Mouse (Mus musculus) kidney, postnatal 0 days (tissue): ENCODE measurements around the gene Hist2h3c1. TPM values are rescaled to one million over a fixed set of nuclear protein-coding genes. Genes with fewer than 3 reads are reported as not detected.

Experiments
- ATAC-seq: fragments of 200-750 bp; cut with Nextera tagmentation; replicated peaks from 2 replicates; pipeline ENCODE4 v1.8.0; 2017; ENCODE audit warnings: low read depth, moderate number of reproducible peaks, moderate TSS enrichment, moderate library complexity; ENCODE audit not compliant: low FRiP score
- DNase-seq: peaks from one replicate; pipeline ENCODE4 v3.0.0-alpha.2; 2016; ENCODE audit warnings: low spot score
- H3K27ac ChIP-seq: fragments of 300-500 bp; sonication (generic); 2 replicates; pipeline ENCODE4 v1.5.1; 2014; ENCODE audit warnings: mild to moderate bottlenecking
- H3K27me3 ChIP-seq: fragments of 300-500 bp; sonication (generic); 2 replicates; pipeline ENCODE4 v1.6.1; 2014; ENCODE audit warnings: low read length, mixed read lengths; ENCODE audit not compliant: insufficient read depth
- H3K36me3 ChIP-seq: fragments of 300-500 bp; sonication (generic); 2 replicates; pipeline ENCODE4 v1.6.1; 2014; ENCODE audit warnings: low read length, mixed read lengths; ENCODE audit not compliant: insufficient read depth
- H3K4me1 ChIP-seq: fragments of 300-500 bp; sonication (generic); replicated peaks from 2 replicates; pipeline ENCODE4 v1.6.1; 2014; ENCODE audit warnings: antibody characterized with exemption, low read length, mixed read lengths; ENCODE audit not compliant: insufficient read depth
- H3K4me2 ChIP-seq: fragments of 300-500 bp; sonication (generic); 2 replicates; pipeline ENCODE4 v1.6.1; 2014; ENCODE audit warnings: mild to moderate bottlenecking, low read length, moderate library complexity, mixed read lengths
- H3K4me3 ChIP-seq: fragments of 300-500 bp; sonication (generic); replicated peaks from 2 replicates; pipeline ENCODE4 v1.5.1; 2014; ENCODE audit warnings: low read depth, low read length
- H3K9ac ChIP-seq: fragments of 300-500 bp; sonication (generic); 2 replicates; pipeline ENCODE4 v1.6.1; 2014; ENCODE audit warnings: low read depth, low read length
- H3K9me3 ChIP-seq: fragments of 300-500 bp; sonication (generic); replicated peaks from 2 replicates; pipeline ENCODE4 v1.6.1; 2016; ENCODE audit warnings: low read length, inconsistent platforms, mixed read lengths
- CTCF ChIP-seq: IDR thresholded peaks from 2 replicates; pipeline ENCODE4 v1.5.1; 2016; ENCODE audit warnings: antibody characterized with exemption, low read depth, mild to moderate bottlenecking, moderate library complexity
- WGBS: fragments of 180-500 bp; shearing (Covaris S2); extraction: QIAGEN DNeasy Blood & Tissue Kit; methylation state at CpG from one replicate; pipeline ENCODE4 v1.1.7; 2014; 5-methylcytosine and 5-hydroxymethylcytosine counted together
- polyA plus RNA-seq: library from polyadenylated mRNA; unstranded; fragments of >200 nt; fragmentation: Nextera tagmentation; extraction: Ambion mirVana; gene quantifications from 2 replicates; pipeline ENCODE4 v1.2.1, GENCODE M21; 2015

Hist2h3c1 gene
- polyA plus RNA-seq, 1 experiment from 2014 or later: 0.62 TPM

DNA sequence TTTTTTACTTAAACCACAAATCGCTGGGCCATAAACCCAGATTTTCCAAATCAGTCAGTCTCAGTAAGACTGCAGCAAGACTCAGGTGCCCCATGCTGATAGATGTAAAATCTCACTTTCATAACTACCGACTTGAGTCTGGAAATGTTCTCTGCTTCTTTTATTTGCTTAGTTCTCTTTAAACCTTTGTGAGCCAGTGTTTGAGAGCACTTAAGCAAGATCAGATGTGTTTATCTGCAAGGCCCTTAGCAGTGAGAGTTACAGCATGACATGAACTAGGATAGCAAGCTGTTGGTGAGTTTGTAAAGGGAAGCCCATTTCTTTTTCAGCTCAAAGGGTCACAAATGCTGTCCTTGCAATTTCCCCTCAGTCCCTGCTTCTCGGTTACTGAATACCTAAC is 10.7 kb downstream of the Hist2h3c1 start:
- no peak overlapping the region for H3K4me3 ChIP-seq
- ATAC-seq: no peak
- H3K4me1 ChIP-seq: peaks cover 3% of the 10 kb centered on the region; the same call in 1 of the 2 replicates
- TF ChIP-seq CTCF: no peak
- H3K9ac ChIP-seq: no peak overlapping the region
- 83% methylated on average over 3 of the region's 3 CpGs for WGBS
- no peaks in the 10 kb centered on the region for H3K36me3 ChIP-seq
- no peaks in the 10 kb centered on the region for H3K27me3 ChIP-seq
- DNase-seq: no peak
- H3K27ac ChIP-seq: no peak overlapping the region
- H3K9me3 ChIP-seq: no peaks in the 10 kb centered on the region
- H3K4me2 ChIP-seq: no peak overlapping the region

GRCm38 (mm10) chr3:96260220-96260619 is 13.7 kb downstream of the Hist2h3c1 start:
- no peak overlapping the region for H3K27ac ChIP-seq
- H3K36me3 ChIP-seq: no peaks in the 10 kb centered on the region
- no peak overlapping the region for H3K4me3 ChIP-seq
- H3K9me3 ChIP-seq: no peaks in the 10 kb centered on the region
- no peak for ATAC-seq
- no peak for TF ChIP-seq CTCF
- H3K9ac ChIP-seq: no peak overlapping the region
- H3K4me1 ChIP-seq: peaks cover 9% of the 10 kb centered on the region; the same call in 1 of the 2 replicates
- no peak overlapping the region for H3K4me2 ChIP-seq
- WGBS: 92% methylated on average over 5 of the region's 5 CpGs
- no peak for DNase-seq
- H3K27me3 ChIP-seq: no peaks in the 10 kb centered on the region

- ATAC-seq (no peak), DNase-seq (no peak)
- Histone ChIP-seq H3K27me3 (no peaks in the 10 kb centered on the region), H3K4me3 (peak overlapping the region; percentile 60; the same call in 1 of the 2 replicates), H3K9ac (no peak overlapping the region), H3K27ac (peak overlapping the region; percentile 96), H3K4me1 (peaks cover 9% of the 10 kb centered on the region; the same call in 1 of the 2 replicates), H3K4me2 (peak overlapping the region; percentile 82), H3K36me3 (no peaks in the 10 kb centered on the region), H3K9me3 (no peaks in the 10 kb centered on the region)
- WGBS: 58% methylated on average over 3 of the region's 3 CpGs
- TF ChIP-seq CTCF: peak; percentile 30; the same call in 1 of the 2 replicates
Measured at GRCm38 (mm10) chr3:96261623-96262022, 15.1 kb downstream of the Hist2h3c1 start.

- Histone ChIP-seq H3K36me3 (no peaks in the 10 kb centered on the region), H3K27me3 (no peaks in the 10 kb centered on the region), H3K4me2 (peak overlapping the region; percentile 82), H3K9me3 (no peaks in the 10 kb centered on the region), H3K4me3 (peak overlapping the region; percentile 60), H3K4me1 (peaks cover 11% of the 10 kb centered on the region; the same call in 1 of the 2 replicates), H3K9ac (peak overlapping the region; percentile 78), H3K27ac (peak overlapping the region; percentile 96)
- peak; percentile 70 for ATAC-seq
- peak; percentile 91 for DNase-seq
- TF ChIP-seq CTCF: no peak
- under 1% methylated on average over 19 of the region's 19 CpGs for WGBS
Measured at GRCm38 (mm10) chr3:96262216-96262875, 15.9 kb downstream of the Hist2h3c1 start.

DNA sequence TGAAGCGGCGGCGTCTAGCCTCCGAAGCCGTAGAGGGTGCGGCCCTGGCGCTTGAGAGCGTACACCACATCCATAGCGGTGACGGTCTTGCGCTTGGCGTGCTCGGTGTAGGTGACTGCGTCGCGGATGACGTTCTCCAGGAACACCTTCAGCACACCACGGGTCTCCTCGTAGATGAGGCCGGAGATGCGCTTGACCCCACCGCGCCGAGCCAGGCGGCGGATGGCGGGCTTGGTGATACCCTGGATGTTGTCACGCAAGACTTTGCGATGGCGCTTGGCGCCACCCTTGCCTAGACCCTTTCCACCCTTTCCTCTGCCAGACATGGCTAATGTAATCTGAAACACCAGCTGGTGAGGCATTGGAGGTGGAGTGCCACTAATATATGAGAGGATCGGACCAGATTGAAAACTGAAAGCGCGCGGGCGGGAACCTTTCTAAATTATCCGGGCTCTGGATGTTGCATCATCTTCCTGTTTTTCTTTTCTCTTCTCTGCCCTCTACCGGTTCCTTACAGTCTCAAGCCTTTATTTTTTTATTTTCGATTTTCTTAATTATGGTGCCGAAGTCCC is 16.6 kb downstream of the Hist2h3c1 start, which contains the start of gene Hist2h4:
Hist2h4 (minus strand) TSS at position 333 of the 572 bp plus-strand sequence.
- Histone ChIP-seq H3K36me3 (no peaks in the 10 kb centered on the region), H3K9me3 (no peaks in the 10 kb centered on the region), H3K27me3 (no peaks in the 10 kb centered on the region), H3K4me1 (peaks cover 13% of the 10 kb centered on the region), H3K9ac (peak within 1 kb of the TSS; percentile 78), H3K27ac (peak within 1 kb of the TSS; percentile 96), H3K4me3 (peak within 1 kb of the TSS; percentile 60), H3K4me2 (peak within 1 kb of the TSS; percentile 82)
- peak; percentile 80 for TF ChIP-seq CTCF
- DNase-seq: peak; percentile 99
- under 1% methylated on average over 40 of the region's 40 CpGs for WGBS
- peak; percentile 89 for ATAC-seq

DNA sequence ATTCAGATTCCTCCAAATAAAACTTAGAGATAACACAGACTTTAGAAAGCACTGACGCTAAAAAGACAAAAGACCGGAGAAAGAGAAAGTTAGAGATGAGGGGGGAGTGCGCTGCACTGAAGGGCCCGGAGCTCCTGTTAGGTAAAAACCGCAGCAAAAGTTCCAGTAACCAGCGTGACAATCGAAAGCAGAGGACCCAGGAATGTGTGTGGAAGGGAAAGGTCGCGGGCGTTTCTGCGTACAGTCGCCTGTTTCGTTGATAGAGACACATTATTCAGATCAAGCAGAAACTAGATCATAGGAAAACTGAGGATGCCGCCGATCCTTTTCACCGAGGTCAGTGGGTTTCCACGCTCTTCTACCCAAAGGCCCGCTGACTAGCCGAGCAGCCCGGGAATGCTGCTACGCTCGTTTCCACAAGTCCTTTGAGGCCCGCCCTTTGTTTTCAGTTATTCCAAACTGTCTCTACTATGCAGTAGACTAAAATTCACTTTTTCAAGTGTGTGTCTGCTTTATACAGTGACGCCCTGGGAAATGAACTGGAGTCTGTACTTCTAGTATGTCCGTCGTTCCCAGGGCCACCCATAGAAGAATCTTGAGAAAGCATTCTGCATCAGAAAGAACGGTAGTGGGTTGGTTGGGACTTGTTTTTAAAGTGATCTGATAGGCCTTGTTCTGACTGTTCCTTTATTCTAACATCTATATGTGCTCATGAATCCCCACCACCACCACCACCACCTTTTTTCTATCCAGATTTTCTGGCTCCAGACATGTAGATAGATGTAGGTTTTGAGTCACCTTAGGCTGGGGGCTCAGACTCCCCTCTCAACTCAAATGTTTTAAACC is 17.3 kb downstream of the Hist2h3c1 start:
- H3K4me2 ChIP-seq: peak overlapping the region; percentile 82
- 4% methylated on average over 27 of the region's 27 CpGs for WGBS
- peak overlapping the region; percentile 96 for H3K27ac ChIP-seq
- ATAC-seq (peak; percentile 31; the same call in 1 of the 2 replicates), DNase-seq (peak; percentile 83)
- no peaks in the 10 kb centered on the region for H3K9me3 ChIP-seq
- peak overlapping the region; percentile 60 for H3K4me3 ChIP-seq
- H3K4me1 ChIP-seq: peaks cover 14% of the 10 kb centered on the region
- H3K27me3 ChIP-seq: no peaks in the 10 kb centered on the region
- H3K9ac ChIP-seq: peak overlapping the region; percentile 78
- no peak for TF ChIP-seq CTCF
- no peaks in the 10 kb centered on the region for H3K36me3 ChIP-seq
